Mouse (Mus musculus): Measurements from ENCODE around the gene Papln.
A peak's percentile ranks its signal among the peaks of the same experiment; 100 is the strongest.

The Papln gene

DNA sequence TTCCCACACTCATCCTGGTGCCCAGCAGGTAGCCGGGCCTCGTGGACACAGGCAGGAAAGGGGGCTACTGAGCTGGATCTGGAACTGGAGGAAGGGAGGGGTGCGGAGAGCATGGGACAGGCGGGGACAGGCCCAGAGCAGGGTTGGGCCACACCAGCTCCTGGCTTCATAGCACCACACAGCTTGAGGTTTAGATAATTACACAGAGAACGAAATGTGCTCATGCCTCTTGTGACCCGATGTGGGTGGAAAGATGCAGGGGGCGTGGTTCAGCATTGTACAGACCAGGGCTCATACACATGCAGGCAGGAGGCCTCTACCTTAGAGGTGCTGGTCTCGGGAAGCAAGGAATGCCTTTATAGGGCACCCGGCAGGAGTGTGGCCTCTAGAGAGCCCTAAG, 4.4 kb downstream of the Papln start:
- peak; percentile 21 to 33 for DNase-seq (ENCODE audit: low spot score in 2 of 2)

DNA sequence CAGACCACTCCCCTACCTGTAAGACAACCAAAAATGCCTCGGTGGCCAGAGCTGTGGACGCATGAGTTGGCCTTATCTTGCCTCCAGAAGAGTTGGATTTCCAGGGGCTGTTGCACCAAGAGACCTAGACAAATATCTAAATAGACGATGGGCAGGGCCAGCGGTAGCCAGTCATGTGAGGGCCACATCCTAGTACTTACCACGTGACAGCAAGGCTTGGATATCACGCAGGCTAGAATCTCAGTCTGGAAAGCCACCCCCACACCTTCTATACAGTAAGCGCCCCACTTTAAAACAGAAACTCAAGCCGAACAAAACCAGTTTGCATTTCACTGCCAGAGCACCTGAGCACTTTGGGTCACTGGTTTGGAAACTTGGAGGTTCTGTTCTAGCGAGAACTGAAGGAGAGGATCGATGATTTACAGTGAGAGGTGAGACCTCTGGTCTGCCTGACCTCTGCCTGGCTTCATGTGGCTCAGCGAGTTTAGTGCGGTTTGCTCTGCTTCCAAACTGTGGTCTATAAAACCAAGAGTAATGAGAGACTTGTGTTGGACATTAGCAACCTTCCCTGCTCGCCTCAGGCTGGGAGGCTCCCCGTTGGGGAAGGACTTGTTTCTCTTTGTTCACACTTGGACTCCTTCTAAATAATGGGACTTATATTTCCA, 4.9 kb downstream of the Papln start:
- DNase-seq (ENCODE audit: low spot score in 2 of 2), result no peak

DNA sequence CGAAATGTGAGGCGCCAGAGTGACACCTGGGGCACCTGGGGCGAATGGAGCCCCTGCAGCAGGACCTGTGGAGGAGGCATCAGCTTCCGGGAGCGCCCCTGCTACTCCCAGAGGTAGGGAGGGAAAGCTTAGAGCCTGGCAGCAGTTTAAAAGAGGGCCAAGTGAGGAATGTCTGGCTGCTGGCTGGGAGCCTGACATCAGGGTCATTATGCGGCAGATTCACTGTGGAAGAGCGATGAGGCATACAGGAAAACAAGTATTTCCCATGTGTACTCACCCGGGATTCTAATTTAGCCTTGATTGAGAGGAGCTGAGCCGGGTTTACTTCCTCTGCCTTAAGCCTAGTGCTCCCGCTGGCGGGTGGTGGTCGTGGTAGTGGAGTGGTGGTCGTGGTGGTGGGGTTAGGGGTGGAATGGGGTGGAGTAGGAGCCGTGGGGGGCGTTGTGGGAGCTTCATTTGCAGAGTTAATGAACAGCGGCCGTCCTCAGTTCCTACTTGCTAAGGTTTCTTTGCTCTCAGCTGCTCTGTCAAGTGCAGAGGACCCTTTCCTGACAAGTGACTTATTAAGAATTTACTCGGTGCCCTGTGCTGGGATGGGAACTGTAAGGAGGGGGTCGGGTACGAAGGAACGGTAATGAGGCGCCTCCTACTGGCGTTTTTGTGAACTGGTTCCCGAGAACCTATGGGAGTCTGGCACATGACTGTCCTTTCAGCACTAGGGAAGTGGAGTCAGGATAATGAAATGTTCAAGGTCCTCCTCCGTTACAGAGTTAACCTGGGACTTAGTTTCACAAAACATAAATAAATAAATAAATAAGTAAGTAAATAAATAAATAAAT, 7.2 kb downstream of the Papln start:
- DNase-seq (ENCODE audit: low spot score in 2 of 2), result peak; percentile 23 to 38

DNA sequence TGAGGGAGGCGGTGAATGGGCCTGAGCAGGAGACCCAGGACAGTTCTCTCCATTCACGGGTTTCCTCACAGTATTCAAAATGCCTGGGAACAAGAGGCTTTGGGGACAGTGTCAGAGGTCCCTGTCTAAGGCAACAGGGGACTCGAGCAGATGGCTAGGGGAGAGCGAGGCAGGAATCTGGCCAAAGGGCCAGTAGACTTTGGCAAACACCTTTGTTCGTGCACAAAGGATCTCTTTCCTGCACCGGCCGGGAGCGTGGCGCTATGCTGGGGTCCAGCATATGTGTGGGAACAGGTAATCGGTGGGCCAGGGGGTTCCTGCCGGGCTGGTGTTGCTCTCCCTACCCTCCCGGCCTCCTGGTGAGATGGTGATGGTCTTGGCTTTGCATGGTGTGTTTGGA, 12.2 kb downstream of the Papln start:
- no peak for DNase-seq (ENCODE audit: low spot score in 2 of 2)

DNA sequence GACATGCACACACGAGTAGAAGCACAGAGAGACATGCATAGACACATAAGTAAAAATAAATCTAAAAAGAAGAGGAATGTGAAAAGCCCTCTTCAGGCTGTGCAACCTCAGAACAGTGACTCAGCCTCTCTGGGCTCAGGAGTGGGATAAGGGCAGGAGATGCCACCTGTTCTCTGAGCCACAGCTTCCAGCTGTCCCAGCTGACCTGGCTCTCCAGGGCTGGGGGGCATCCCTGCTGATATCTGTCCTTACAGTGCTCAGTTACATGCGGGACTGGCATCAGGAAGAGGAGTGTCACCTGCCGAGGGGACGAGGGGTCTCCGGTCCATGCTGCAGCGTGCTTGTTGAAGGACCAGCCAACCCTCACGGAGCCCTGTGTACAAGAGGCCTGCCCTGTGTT, 13.3 kb downstream of the Papln start:
- no peak for DNase-seq (ENCODE audit: low spot score in 2 of 2)

DNA sequence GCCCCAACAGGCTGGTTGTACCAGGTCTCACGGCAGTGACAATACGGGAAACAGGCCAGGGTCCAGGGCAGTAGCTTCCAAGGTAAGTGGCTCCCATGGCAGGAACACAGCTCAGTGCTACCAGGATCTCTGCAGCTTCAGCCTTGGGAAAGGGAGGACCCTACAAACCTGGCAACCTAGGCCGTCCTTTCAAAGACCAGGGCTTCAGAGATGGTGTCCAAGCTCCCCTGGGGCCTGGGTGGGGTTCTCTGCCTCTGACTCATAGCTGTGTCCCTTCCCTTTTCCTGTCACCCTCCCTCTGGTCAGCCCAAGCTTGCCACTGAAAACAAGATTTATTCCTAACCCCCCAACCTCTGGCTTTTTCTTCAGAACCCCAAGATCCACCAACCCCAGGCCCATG, 16.7 kb downstream of the Papln start:
- DNase-seq (ENCODE audit: low spot score in 2 of 2), result no peak

DNA sequence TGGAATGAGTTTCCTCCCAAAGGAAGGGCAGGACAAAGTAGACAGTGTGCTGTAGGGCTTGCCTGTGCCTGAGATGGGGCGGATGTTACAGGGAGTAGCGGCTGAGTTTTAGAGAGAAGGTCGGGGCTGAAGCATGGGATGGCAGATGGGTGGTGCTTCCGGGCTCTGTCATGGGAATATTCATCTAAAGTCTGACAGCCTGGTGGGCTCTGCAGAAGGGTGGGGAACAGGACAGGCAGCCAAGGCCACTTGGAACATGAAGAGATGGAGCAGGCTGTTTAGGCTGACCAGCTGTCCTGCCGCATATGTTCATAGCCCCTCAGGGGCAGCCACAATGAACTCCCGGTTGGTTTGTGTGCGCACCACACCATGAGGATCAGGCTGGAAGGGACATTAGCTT, 17.8 kb downstream of the Papln start:
- DNase-seq (ENCODE audit: low spot score in 2 of 2), result no peak

DNA sequence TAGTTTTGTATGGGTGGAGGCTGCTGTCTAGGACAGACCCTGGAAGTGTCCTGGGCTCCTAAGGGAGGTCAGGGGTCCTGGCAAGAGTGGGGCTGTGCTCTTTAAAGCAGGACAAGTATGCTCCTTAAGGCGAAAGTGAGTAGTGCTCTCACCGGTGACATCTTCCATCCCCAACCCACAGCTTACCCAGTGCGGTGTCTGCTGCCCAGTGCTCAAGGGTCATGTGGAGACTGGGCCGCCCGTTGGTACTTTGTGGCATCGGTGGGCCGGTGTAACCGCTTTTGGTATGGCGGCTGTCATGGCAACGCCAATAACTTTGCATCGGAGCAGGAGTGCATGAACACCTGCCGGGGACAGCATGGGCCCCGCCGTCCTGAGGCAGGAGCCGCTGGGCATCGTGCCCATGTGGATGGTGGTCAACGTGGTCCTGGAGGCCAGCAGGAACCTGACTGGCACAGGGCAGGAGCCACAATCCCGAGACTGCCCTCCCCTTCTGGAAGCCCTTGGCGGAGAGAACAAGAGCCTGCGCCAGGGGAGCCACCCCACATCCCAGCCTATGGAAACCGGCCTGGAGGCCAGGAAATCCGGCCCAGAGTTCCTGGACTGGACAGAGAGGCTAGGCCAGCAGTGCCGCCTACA, 18.3 kb downstream of the Papln start:
- DNase-seq (ENCODE audit: low spot score in 2 of 2), result no peak

DNA sequence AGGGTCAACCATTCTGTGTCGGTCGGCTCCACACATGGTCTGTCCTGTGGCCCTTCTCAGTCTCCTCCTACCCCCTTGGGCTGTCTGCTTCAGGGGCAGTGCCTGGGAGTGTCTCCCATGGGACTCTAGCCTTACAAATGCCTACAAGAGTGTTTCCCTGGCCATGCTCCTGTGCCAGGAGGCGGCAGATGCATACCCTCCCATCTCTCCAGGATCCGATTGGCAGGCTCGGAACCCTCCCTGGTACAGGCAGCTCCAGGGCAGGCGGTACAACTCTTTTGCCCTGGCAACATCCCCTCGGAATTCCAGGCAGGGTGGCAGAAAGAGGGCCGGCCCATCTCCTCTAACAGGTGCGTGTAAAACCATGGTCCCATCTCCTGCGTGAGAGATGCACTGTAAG, 19.2 kb downstream of the Papln start:
- no peak for DNase-seq (ENCODE audit: low spot score in 2 of 2)

DNA sequence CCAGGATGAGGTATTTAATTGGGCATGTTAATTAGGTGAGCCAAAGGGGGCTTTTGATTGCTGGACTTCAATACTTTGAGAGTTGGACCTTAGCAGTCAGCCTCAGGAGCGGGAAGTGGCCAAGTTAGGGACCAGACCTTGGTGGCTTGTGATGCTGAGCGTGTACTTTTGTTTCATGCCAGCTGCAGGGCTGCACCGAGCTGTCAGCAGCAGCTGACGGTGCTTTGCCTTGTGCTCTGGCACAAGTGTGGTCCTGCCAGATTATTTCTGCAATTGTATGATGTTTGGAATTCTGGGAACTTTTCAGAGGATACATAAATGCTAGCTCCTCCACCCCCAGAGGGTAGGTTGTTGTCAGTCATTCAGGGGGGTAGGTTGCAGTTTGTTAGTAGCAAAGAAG, 21.9 kb downstream of the Papln start:
- no peak for DNase-seq (ENCODE audit: low spot score in 2 of 2)

DNA sequence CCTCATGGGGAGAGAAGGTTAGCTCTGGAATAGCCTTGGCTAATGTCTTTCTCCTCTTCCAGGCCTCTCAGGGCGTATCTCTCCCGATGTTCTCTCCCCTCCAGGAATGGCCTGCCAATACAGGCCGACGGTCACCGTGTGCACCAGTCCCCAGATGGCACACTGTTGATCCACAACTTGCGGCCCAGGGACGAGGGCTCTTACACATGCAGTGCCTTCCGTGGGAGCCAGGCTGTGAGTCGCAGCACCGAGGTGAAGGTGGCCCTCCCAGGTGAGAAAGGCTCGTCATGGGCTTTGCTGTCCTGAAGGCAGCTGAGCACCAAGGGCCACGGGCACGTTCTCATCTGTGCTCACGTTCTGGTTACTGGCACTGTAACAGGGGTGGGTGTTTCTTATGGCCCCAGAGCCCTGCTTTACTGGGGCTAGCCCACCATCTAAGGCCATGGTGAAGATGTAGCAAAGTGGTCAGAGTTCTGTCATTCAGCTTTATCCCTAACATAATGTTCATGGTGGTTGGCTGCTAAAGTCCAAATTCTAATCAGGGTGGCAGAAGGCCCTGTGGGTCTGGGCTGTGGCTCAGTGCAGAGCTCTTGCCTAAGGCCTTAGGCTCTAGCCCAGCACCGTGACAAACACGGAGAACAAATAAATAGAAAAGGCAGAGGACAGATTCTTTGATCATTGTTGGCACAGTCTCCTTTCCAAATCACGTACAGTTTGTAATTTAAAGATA, 25.8 kb downstream of the Papln start:
- DNase-seq (ENCODE audit: low spot score in 2 of 2), result no peak

DNA sequence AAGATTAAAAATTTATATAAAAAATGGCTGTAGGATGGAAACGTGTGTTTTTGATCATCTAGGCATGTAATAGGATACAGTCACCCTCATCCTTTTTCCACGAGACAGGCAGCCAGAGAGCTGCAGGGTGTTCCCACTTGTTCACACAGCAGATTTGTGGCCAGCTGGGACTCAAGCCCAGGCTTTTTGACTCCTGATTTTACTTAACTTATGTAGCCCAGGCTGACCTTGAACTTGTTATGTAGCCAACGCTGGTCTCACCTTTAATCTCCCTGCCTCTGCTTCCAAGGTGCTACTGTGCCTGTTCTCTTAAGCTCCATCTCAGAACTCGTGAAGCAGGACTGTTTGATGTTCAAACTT, 26.3 kb downstream of the Papln start:
- DNase-seq (ENCODE audit: low spot score in 2 of 2), result no peak

DNA sequence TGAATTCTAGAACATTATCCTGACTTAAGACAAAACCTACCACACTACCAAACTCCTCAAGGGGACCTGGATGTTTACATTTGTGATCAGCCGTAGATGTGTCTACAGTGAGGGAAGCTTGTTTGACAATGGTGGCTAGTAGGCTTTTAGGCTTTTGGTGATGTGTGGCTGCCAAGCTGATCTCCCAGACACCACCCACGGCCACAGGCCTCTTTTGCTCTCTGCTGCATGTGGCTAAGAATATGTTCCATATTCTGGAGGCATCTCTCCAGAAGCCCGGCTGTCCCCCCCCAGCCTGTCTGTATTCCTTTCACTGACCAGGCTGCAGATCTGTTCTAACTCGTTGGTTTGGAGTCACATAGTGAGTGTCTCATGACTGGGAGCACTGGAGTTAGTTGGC, 27.3 kb downstream of the Papln start:
- no peak for DNase-seq (ENCODE audit: low spot score in 2 of 2)

DNA sequence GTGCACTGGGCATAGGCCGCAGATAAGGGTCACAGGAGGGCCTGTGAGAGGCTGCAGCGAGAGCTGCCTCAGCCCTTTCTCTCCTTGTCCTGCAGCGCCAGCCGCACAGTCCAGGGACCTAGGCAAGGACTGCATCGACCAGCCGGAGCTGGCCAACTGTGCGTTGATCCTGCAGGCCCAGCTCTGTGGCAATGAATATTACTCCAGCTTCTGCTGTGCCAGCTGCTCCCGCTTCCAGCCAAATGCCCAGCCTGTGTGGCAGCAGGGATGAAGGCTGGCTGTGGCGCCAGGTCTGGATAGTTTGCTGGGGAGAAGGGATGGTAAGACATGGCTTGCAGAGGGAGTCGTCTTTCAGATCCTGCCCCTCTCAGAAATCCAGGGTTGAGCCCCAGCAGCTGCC, 28.3 kb downstream of the Papln start:
- DNase-seq (ENCODE audit: low spot score in 2 of 2), result no peak

DNA sequence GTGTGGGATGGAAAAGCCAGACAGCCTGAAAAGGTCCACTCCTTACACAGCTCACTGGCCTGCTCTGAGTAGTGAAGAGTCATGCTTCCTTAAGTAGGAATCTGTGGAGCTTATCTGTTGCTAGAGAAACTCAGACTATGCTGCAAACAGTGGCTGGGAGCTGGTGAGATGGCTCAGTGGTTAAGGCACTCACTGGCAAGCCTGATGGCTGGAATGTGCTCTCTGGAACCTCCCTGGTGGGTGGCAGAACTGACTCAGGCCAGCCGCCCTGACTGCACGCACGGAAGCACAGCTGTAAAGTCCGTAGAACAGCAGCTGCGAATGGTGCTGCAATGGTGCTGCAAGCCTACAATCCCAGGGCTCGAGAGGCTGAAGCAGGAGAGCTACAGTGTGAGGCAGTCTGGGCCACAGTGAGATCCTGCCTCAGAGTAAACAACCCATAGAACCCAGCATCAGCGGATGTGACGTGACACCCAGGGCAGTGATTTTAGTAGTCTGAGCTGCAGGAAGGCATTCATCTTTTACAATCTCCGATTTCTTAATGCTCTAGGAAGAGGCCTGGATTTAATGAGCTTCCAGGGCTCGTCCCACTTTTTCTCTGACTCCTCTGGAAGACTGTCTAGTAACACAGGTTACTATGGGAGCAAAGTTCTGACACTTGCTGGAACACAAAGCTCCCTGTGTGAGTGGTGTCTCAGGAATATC, 29.4 kb downstream of the Papln start:
- no peak for DNase-seq (ENCODE audit: low spot score in 2 of 2)

DNA sequence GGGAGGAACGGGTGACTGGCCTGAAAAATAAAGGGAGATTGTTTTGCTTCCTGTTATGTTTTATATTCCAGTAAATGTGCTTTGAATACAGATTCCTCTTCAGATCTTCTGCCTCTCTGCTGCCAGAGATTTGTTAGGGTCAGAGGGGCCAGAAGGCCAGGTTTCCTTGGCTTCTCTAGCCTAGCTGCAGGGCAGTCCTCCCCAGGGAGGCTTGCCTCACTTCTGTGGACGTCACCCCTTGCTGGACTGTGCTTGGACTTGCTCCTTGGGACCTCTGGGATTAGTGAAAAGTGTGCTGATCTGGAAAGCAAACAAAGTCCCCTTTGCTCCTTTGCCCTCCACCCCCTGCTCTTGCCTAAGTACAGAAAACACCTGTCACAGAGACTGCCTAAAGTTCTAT, 31.6 kb downstream of the Papln start:
- peak in 1 of 2 experiments; percentile 48 for DNase-seq (ENCODE audit: low spot score in 2 of 2)

DNA sequence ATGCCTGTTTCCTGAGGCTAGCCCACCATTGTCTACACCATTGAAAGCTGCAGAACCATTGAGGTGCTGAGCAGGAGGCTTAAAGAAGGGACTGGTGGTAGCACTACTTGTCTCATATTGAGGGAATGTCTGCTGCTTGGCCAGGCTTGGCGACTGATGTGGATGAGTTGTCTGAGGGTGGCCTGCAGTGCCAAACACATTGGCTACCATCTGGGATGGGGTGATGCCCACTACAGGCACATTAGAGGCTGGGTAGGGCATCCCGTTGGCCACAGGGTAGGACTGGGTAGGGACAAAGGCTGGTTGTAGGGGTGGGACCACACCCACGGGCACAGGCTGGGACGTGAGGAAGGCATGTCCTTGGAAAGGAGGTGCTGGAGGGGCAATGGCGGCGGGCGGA, 32.2 kb downstream of the Papln start:
- DNase-seq (ENCODE audit: low spot score in 2 of 2), result no peak

DNA sequence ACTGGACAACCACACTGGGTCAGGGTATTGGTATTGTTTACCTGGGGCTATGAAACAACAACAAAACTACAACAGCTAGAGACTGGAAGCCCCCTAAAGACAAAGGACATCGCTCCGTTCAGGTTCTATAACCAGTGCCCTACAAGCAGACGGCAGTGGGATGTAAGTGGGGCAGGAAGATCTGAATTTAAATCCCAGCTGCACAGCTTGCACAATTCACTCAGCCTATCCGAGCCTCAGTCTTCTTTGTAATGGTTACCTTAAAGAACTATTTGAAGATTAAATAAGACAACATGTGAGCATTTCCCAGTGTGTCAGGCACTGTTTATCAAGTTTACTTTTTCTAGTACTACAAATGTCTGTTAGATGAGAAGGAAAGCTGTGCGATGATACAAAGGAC, 34.9 kb downstream of the Papln start:
- DNase-seq (ENCODE audit: low spot score in 2 of 2), result no peak

DNA sequence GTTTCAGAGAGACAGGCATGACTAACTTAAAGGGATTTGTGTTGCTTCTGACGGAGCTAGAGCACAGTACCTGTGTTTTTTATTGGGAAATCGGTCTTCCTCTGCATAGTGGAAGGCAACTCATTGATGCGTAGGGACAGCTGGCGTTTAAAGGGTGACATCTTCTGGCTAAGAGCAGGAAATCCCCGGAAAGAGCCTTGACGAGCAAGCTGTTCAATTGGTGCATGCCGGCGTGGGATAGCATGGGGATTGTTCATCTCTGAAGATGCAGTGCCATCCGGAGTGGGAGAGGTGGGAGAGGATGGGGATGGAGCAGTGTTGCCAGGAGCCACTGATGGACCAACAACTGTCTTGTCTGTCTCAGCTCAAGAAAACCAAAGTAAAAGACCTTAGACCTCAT, 37.5 kb downstream of the Papln start:
- no peak for DNase-seq (ENCODE audit: low spot score in 2 of 2)

DNA sequence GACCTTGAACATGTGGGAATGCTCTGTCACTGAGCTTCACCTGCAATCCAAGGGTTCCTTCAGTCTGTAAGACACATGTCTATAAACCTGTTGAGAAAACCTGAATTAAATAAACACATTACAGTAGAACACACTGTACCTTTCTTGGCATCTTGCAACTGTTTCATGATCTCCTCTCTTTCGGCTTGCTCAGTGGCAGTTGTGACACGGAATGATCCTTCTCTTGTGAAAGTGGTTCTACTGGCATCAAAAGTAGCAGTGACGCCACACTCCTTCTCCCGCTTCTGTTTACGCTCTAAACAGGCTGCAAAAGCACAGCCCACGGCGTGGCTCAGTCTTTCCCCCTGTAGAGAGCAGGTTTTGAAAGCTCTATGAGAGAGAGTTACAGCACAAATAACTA, 40.2 kb downstream of the Papln start:
- DNase-seq (ENCODE audit: low spot score in 2 of 2), result no peak

DNA sequence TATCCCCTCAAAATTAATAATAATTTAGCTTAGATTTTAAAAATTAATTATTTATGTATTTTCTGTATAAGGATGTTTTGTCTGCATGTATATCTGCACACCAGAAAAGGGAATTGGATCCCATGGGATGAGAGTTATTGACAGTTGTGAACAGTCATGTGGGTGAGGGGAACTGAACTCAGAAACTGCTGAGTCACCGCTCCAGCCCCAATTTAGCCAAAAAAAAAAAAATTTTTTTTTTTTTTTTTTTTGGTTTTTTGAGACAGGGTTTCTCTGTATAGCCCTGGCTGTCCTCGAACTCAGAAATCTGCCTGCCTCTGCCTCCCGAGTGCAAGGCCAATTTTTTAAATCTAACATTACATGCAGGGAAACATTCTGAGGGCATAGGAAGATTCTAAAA, 48.5 kb downstream of the Papln start:
- DNase-seq (ENCODE audit: low spot score in 2 of 2), result no peak

DNA sequence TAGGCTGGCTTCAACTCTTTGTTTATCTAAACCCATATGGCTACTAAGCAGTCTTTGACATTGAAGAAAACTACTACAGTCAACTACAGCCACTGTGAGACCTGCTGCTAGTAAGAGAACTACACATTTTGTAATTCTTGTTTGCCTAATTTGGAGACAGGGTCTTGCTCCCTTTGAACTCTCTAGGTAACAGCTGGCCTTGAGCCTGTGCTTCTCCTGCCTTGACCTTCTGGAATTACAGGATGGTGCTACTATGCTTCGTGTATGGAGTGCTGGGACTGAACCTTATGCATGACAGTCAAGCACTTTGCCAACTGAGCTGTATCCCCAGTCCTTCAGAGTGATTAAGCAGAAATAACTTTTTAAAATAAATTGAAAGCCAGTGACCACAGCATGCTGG, 53.2 kb downstream of the Papln start:
- no peak for DNase-seq (ENCODE audit: low spot score in 2 of 2)

All from urinary bladder, postnatal 36 days (tissue).